Mouse (Mus musculus) neutrophil, adult 59 days (primary cell): ENCODE results near the gene Olfr111. TPM values are rescaled to one million over a fixed set of nuclear protein-coding genes. Genes with fewer than 3 reads are reported as not detected.

Experiments used
- total RNA-seq, 2 experiments: library from RNA; stranded (reverse); gene quantifications; 1 replicate in 1 of 2; 2 replicates in 1 of 2; pipeline ENCODE4 v1.2.4; 2023

Gene Olfr111
- total RNA-seq = not detected

DNA sequence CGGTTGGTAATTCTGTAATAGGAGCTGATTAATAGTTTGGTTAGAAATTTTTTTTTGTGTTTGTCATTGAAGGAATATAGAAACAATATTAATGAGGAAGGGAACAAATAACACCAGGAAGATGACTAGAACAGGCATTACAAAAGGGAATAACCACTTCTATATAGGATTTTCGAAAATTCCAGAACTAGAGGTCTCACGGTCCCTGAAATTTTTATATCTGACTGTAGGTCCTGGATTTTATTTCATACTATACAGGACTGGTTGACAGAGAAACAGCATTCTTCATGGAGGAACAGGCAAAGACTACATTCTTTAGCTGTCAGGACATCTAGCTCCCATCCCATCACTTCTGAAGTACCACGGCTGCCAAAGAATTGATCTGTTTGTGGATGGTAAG lies at the start of gene Olfr111:
Gene Olfr111, plus strand, starts transcription at position 301 of the 400 bp plus-strand sequence.

DNA sequence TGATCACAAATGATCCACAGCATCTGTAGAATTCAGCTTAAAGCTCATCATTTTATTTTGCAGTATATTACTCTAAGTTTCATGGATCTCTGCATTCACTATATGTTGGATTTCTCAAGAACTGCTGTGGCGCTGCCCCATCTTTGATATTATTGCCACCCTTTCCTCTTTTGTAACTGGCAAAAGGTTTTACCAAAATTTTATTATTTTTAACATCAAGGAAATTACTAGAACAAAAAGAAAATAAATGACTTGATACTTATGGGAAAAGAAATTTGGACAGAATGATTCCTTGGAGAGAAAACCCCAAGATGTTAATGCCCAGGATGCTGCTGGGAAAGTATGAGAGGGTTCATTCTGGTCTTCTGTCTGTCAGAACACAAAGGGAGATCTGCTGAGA lies 49.2 kb upstream of the Olfr111 start, which contains the start of gene Olfr109:
Gene Olfr109, plus strand, starts transcription at position 301 of the 400 bp plus-strand sequence.

DNA sequence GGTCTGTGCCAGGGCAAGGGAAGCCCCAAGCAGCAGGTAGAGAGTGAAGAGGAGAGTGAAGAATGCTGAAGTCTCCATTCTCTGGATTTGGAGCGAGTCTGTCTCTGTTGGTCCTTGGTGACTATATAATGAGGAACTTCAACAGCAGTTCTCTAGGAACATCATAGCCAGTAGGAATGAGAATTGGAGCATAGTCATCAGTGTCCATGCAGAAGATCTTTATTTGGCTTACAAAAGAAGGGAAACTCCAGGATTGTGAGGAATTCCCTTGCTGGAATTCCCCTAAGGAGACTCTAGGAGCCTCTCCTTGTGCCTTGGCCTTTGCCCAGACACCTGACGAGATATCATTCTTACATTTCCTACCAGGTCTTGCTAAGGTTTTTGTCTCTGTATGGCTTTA lies 24.4 kb upstream of the Olfr111 start, which contains the start of gene H2-M2:
Gene H2-M2, minus strand, starts transcription at position 101 of the 400 bp plus-strand sequence.

DNA sequence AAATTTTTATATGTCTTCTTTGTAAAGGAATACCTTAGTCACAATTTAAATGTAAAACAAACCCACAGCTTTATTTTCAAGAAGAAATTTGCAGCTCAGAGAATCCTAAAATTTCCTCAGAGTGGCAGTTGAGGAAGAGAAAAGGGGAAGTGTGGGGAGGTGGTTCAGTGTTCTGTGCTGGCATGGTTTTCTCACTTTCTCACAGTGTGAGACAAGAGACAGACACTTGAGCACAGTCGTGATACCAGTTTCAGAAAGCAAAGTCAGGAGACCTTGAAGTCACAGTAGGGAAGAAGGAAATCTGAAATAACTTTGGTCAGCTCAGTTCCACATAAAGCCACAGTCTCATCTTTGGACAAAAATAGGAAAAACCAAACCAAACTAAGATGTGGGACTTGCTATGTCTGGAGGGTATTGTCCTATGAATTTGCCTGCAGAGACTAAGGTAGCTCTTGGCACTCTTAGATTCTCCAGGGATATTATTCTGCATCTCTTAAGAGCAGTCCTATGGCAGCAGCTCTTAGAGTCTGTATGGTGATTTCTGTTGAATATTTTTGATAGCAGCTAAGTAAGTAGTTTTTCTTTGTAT lies 15.8 kb upstream of the Olfr111 start, which contains the start of gene Olfr110:
Gene Olfr110, plus strand, starts transcription at position 539 of the 589 bp plus-strand sequence.

DNA sequence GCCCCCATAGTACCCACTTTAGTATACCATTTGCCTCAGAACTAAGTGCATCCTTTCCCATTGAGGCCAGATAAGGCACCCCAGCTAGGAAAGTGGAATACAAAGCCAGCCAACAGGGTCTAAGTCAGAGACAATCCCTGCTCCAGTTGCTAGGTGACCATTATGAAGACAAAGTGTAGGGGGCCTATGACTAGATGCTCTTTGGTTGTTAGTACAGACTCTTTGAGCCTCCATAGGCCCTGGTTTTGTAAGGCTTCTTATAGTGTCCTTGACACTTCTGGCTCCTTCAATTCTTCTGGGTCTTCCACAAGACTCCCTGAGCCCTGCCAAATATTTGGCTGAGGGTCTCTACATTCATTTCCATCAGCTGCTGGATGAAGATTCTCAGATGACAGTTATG lies 61.5 kb downstream of the Olfr111 start, which contains the start of gene Olfr112:
Gene Olfr112, minus strand, starts transcription at position 101 of the 400 bp plus-strand sequence.

DNA sequence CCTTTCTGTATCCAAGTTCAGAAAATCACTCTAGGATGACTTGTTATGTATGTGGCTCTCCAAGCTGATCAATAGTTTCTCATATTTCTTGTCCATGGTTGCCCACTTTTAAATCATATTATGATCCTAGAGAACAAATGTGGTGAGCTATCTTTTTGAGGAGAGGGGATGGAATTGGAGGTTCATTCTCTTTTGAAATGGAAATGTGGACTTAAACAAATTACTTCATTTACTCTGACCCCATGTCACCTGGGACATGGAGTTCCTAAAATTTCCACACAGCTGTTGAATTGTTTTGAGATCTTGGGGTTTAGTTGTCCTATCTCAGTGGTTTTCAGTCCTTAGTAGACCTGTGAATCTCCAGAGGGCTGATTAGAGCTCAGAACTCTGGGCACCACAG lies 69.7 kb downstream of the Olfr111 start, which contains the start of gene Olfr113:
Gene Olfr113, minus strand, starts transcription at position 101 of the 400 bp plus-strand sequence.

Other genes with a start within 250 kb of the Olfr111 start
- not detected for gene Olfr98, start 244.3 kb upstream of the Olfr111 start, total RNA-seq
- 1 to 10 TPM; 5.8 to 6.0 TPM for gene H2-M3, start 237.8 kb upstream of the Olfr111 start, total RNA-seq
- not detected for gene Olfr99, start 224.6 kb upstream of the Olfr111 start, total RNA-seq
- gene Olfr101, start 203.7 kb upstream of the Olfr111 start, total RNA-seq = not detected
- not detected for gene Olfr102, start 191.0 kb upstream of the Olfr111 start, total RNA-seq
- gene Olfr103, start 168.3 kb upstream of the Olfr111 start, total RNA-seq = not detected
- gene Olfr104-ps, start 148.4 kb upstream of the Olfr111 start, total RNA-seq = not detected
- gene Olfr105-ps, start 129.0 kb upstream of the Olfr111 start, total RNA-seq = not detected
- gene Olfr106-ps, start 117.6 kb upstream of the Olfr111 start, total RNA-seq = not detected
- gene Olfr107, start 108.8 kb upstream of the Olfr111 start, total RNA-seq = not detected
- not detected for gene Olfr108, start 62.5 kb upstream of the Olfr111 start, total RNA-seq
- not detected for gene Olfr109, start 49.1 kb upstream of the Olfr111 start, total RNA-seq
- not detected for gene H2-M2, start 24.5 kb upstream of the Olfr111 start, total RNA-seq
- not detected for gene Olfr110, start 15.6 kb upstream of the Olfr111 start, total RNA-seq
- not detected for gene Olfr112, start 61.4 kb downstream of the Olfr111 start, total RNA-seq
- gene Olfr113, start 69.6 kb downstream of the Olfr111 start, total RNA-seq = not detected
- not detected for gene Olfr114, start 84.7 kb downstream of the Olfr111 start, total RNA-seq
- not detected for gene Olfr115, start 119.1 kb downstream of the Olfr111 start, total RNA-seq
- not detected for gene Olfr116, start 119.2 kb downstream of the Olfr111 start, total RNA-seq
- not detected for gene Olfr117, start 155.8 kb downstream of the Olfr111 start, total RNA-seq
- not detected for gene Olfr118, start 159.0 kb downstream of the Olfr111 start, total RNA-seq
- gene Olfr119, start 188.5 kb downstream of the Olfr111 start, total RNA-seq = not detected
- gene Olfr120, start 213.8 kb downstream of the Olfr111 start, total RNA-seq = not detected
- gene Olfr121, start 240.8 kb downstream of the Olfr111 start, total RNA-seq = not detected